Mouse (Mus musculus): ENCODE measurements around the gene Llgl2. TPM values are rescaled to one million over a fixed set of nuclear protein-coding genes. Genes with fewer than 3 reads are reported as not detected.

Llgl2 gene
- polyA plus RNA-seq, 1 experiment from 2014 or later = 22.4 TPM

DNA sequence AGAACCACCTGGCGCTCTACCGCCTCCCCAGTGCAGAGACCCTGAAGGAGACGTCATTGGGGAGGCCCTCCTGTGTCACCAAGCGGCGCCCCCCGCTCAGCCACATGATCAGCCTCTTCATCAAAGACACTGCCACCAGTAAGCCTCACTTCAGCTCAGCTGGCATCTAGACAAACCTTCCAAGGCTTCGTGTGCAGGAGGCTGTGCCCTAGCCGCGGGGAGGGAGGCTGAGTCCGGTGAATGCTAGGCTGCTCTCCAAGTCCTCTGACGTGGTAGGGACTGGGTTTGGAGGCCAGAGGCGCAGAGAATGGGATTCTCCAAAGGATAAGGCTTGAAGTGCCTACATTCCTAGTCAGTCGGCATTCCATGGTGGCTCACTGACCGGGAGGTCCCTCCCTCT lies 31.5 kb upstream of the Llgl2 start:
- H3K9me3 ChIP-seq = no peaks in the 10 kb centered on the region
- ATAC-seq (ENCODE audit: insufficient number of reproducible peaks, low FRiP score, low TSS enrichment, low read depth) = no peak
- no peaks in the 10 kb centered on the region for H3K27me3 ChIP-seq
- H3K36me3 ChIP-seq = peaks cover 91% of the 10 kb centered on the region
- H3K4me3 ChIP-seq = no peak overlapping the region
- whole genome bisulfite sequencing = 88% methylated on average over 14 of the region's 14 CpGs
- no peak overlapping the region for H3K9ac ChIP-seq
- H3K4me1 ChIP-seq = 0 out of 2 replicates have a peak, but pooled peaks cover 2% of the 10 kb centered on the region
- no peak overlapping the region for H3K4me2 ChIP-seq
- H3K27ac ChIP-seq = no peak overlapping the region

DNA sequence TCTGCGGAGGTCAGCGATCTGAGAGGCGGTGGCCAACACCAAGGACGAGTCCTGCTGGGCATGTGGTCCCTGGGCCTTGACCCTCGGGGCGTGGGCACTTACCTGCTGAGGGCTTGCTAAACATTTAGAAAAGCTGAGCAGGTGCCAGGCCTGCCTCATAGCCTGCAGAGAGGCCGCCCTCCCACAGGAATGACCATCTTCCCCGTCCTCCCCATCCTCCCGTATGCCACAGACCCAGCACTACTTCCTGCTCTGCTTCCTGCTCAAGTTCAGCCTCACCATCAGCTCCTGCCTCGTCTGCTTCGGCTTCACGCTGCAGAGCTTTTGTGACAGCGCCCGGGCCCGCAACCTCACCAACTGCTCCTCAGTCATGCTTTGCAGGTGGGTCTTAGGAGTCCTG lies 27.0 kb upstream of the Llgl2 start:
- Histone ChIP-seq H3K4me3 (no peak overlapping the region), H3K9me3 (no peaks in the 10 kb centered on the region), H3K4me1 (0 out of 2 replicates have a peak, but pooled peaks cover 2% of the 10 kb centered on the region), H3K9ac (no peak overlapping the region), H3K36me3 (peaks cover 100% of the 10 kb centered on the region), H3K27ac (no peak overlapping the region), H3K4me2 (no peak overlapping the region), H3K27me3 (no peaks in the 10 kb centered on the region)
- ATAC-seq (ENCODE audit: insufficient number of reproducible peaks, low FRiP score, low TSS enrichment, low read depth) = no peak
- 82% methylated on average over 15 of the region's 15 CpGs for WGBS

DNA sequence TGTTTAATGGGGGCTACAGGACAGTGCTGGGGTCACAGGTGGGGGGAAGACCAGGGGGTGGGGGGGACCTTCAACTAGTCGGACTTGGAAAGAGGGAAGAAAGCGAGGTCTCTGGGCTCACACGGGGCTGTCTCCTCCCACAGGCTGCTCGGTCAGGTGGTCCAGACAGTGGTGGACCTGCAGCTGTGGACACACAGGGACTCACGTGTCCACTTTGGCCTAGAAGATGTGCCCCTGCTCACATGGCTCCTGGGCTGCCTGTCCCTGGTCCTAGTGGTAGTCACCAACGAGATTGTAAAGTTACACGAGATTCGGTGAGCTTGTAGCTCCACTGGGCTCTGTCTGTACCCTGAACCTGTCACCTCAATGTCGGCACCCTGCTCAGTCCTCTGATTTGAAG lies 26.2 kb upstream of the Llgl2 start:
- no peak for ATAC-seq (ENCODE audit: insufficient number of reproducible peaks, low FRiP score, low TSS enrichment, low read depth)
- WGBS = 81% methylated on average over 9 of the region's 9 CpGs
- Histone ChIP-seq H3K9me3 (no peaks in the 10 kb centered on the region), H3K27ac (no peak overlapping the region), H3K4me2 (no peak overlapping the region), H3K4me1 (0 out of 2 replicates have a peak, but pooled peaks cover 2% of the 10 kb centered on the region), H3K36me3 (peaks cover 100% of the 10 kb centered on the region), H3K9ac (no peak overlapping the region), H3K4me3 (no peak overlapping the region), H3K27me3 (no peaks in the 10 kb centered on the region)

DNA sequence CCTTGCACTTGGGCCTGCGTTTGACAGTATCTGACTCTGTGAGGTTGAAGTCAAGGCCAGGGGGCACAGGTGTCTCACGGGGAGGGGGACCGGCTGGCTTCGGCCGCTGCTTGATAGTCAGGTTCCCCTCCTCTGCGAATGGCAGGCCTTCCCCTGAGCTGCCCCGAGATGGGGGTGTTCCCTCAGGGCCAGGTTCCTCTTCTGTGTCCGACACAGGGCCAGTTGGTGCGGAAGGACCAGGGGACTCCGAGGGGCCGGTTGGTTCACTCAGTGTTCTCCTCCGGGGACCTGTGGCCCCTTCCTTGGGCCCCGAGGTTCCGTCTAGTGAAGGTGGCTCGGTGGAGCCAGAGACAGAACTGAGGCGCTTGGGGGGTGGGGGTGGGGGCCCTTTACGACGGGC lies 22.9 kb upstream of the Llgl2 start:
- no peak for ATAC-seq (ENCODE audit: insufficient number of reproducible peaks, low FRiP score, low TSS enrichment, low read depth)
- Histone ChIP-seq H3K9me3 (no peaks in the 10 kb centered on the region), H3K36me3 (peaks cover 97% of the 10 kb centered on the region), H3K9ac (no peak overlapping the region), H3K4me2 (no peak overlapping the region), H3K4me1 (0 out of 2 replicates have a peak, but pooled peaks cover 2% of the 10 kb centered on the region), H3K27me3 (no peaks in the 10 kb centered on the region), H3K27ac (no peak overlapping the region), H3K4me3 (no peak overlapping the region)
- 92% methylated on average over 18 of the region's 18 CpGs for WGBS

DNA sequence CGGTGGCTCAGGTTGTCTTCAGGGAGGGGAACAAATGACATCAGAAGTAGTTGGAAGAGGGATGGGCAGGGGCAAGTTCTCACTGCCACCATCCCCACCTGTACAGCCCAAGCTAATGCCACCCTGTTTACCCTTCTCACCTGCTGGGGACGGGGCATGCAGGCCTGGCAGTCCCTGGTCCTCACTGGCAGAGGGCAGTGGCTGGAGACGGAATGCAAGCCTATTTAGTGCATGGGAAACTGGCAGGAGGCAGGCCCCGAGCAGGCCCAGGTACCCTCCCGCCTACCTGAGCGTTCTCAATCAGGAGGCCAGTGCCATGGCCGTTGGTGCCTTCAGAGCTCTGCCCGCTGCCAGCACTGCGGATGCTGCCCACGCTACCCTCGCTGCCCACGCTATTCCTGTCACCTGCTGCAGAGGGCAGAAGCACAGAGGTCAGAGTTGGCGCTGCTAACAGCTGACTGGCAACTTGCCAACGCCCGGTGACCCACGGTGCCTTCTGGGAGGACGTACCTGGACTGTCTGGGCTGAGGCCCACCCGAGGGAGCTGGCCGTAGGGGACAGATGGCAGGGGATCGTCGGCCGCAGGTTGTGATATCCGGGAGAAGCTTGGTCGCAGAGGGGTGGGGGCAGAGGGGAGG lies 20.7 kb upstream of the Llgl2 start:
- no peaks in the 10 kb centered on the region for H3K27me3 ChIP-seq
- no peak; the same call in 1 of the 2 replicates for ATAC-seq (ENCODE audit: insufficient number of reproducible peaks, low FRiP score, low TSS enrichment, low read depth)
- no peaks in the 10 kb centered on the region for H3K9me3 ChIP-seq
- peaks cover 21% of the 10 kb centered on the region for H3K4me1 ChIP-seq
- no peak overlapping the region for H3K4me3 ChIP-seq
- H3K9ac ChIP-seq = no peak overlapping the region
- WGBS = 88% methylated on average over 24 of the region's 24 CpGs
- H3K36me3 ChIP-seq = peaks cover 93% of the 10 kb centered on the region
- H3K27ac ChIP-seq = no peak overlapping the region
- H3K4me2 ChIP-seq = no peak overlapping the region

DNA sequence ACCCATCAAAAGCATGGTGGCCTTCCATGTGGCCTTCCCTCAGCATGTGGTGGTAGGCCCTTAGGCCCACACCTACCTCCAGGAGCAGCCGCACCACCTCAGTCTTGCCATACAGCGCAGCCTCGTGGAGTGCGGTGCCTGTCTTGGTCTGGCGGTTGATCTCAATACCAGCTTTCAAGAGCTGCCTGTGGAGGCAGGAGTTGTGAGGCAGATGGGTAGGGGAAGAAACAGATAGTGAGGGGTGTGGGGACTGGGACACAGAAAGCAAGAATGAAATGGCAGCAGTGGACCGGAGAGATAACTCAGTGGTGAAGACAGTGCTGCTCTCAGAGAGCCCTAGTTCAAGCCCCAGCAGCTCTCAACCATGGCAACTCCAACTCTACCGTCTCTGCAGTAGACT lies 18.8 kb upstream of the Llgl2 start:
- no peaks in the 10 kb centered on the region for H3K27me3 ChIP-seq
- H3K4me3 ChIP-seq = no peak overlapping the region
- no peak overlapping the region for H3K27ac ChIP-seq
- 95% methylated on average over 7 of the region's 7 CpGs for WGBS
- no peak overlapping the region for H3K9ac ChIP-seq
- peaks cover 40% of the 10 kb centered on the region for H3K4me1 ChIP-seq
- peaks cover 75% of the 10 kb centered on the region for H3K36me3 ChIP-seq
- no peaks in the 10 kb centered on the region for H3K9me3 ChIP-seq
- ATAC-seq (ENCODE audit: insufficient number of reproducible peaks, low FRiP score, low TSS enrichment, low read depth) = no peak
- H3K4me2 ChIP-seq = no peak overlapping the region

DNA sequence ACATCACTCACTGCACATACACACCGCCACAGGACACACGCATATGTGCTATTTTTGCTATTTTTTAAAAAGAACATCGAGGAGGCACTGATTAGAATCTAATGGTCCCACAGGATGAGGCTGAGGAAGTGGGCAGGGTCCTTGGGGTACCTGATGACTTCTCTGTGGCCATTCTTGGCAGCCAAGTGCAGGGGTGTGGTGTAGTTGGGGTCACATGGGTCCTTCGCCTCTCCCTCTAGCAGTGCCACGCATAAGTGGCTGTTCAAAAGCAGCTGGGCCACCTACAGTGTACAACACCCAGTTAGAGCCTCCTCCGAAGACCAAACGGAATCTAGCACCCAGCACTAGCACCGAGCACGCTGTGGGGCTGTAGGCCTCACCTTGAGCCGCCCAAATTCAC lies 17.7 kb upstream of the Llgl2 start:
- no peak overlapping the region for H3K4me3 ChIP-seq
- no peak for ATAC-seq (ENCODE audit: insufficient number of reproducible peaks, low FRiP score, low TSS enrichment, low read depth)

DNA sequence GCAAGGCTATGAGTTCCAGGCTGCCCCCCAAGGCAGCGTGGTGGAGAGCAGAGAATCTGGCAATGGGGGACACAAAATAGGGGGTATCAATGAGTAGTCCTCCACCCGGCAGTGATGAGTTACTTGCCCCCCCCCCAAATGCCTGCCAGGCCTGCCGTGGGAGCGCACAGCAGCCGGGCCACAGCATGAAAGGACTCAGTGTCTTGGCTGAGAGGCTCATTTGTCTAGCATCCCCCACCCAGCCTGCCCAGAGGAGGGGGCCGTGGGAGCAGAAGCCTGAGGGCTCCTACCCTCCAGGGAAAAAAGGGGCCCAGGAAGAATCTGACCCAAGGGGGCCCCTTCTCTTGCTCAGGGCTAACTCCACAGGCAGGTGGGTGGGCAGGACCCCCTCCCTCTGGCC lies 16.5 kb upstream of the Llgl2 start:
- H3K4me1 ChIP-seq = peaks cover 63% of the 10 kb centered on the region
- peak overlapping the region; percentile 40; the same call in 1 of the 2 replicates for H3K27ac ChIP-seq
- H3K9me3 ChIP-seq = no peaks in the 10 kb centered on the region
- H3K27me3 ChIP-seq = no peaks in the 10 kb centered on the region
- ATAC-seq (ENCODE audit: insufficient number of reproducible peaks, low FRiP score, low TSS enrichment, low read depth) = no peak
- peaks cover 66% of the 10 kb centered on the region for H3K36me3 ChIP-seq
- H3K9ac ChIP-seq = no peak overlapping the region
- 77% methylated on average over 6 of the region's 6 CpGs for WGBS
- H3K4me2 ChIP-seq = no peak overlapping the region
- H3K4me3 ChIP-seq = no peak overlapping the region

More for the DNA sequence above, 17.7 kb upstream of the Llgl2 start:
- H3K27me3 ChIP-seq = no peaks in the 10 kb centered on the region
- no peak overlapping the region for H3K4me2 ChIP-seq
- H3K27ac ChIP-seq = no peak overlapping the region
- peaks cover 51% of the 10 kb centered on the region for H3K4me1 ChIP-seq
- H3K9me3 ChIP-seq = no peaks in the 10 kb centered on the region
- peaks cover 74% of the 10 kb centered on the region for H3K36me3 ChIP-seq
- H3K9ac ChIP-seq = no peak overlapping the region
- 84% methylated on average over 10 of the region's 10 CpGs for WGBS

GRCm38 (mm10) chr11:115807971-115808370 lies 15.9 kb upstream of the Llgl2 start:
- no peak overlapping the region for H3K9ac ChIP-seq
- no peaks in the 10 kb centered on the region for H3K9me3 ChIP-seq
- peaks cover 59% of the 10 kb centered on the region for H3K36me3 ChIP-seq
- 66% methylated on average over 11 of the region's 11 CpGs for WGBS
- peaks cover 69% of the 10 kb centered on the region for H3K4me1 ChIP-seq
- peak overlapping the region; percentile 88 for H3K27ac ChIP-seq
- H3K4me2 ChIP-seq = peak overlapping the region; percentile 32; the same call in 1 of the 2 replicates
- ATAC-seq (ENCODE audit: insufficient number of reproducible peaks, low FRiP score, low TSS enrichment, low read depth) = no peak
- H3K4me3 ChIP-seq = no peak overlapping the region
- no peaks in the 10 kb centered on the region for H3K27me3 ChIP-seq

DNA sequence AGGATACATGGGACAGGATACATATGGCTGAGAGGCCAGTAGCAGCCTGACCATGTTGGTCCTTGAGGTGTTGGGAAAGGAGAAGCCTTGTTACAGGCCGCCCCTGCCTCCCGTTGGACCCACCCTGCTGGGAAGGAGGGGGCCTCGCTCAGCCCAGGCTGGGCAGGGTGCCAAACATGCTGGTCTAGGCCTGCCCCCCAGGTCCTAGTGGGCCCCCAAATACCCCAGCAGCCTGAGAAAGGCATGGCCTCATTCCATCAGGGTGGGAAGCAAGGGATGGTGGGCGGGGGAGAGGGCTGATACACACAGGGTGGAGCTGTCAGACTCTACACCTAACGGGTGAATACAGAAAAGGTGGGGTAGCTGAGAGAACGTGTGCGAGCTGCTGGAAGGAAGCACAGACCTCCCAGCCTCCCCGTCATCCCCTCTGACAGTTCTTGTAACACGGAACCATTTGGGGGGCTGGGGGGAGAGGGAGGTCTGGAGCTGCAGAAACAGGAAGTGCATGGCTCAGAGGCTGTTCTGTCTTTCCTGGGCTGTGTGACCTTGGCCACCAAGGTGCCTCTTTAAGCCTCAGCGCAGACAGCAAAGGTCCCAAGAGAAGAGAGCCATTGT lies 15.0 kb upstream of the Llgl2 start:
- H3K27ac ChIP-seq = peak overlapping the region; percentile 88
- 18% methylated on average over 10 of the region's 10 CpGs for WGBS

GRCm38 (mm10) chr11:115809311-115809781 lies 14.5 kb upstream of the Llgl2 start:
- Histone ChIP-seq H3K4me3 (peak overlapping the region; percentile 24), H3K36me3 (peaks cover 46% of the 10 kb centered on the region), H3K27me3 (no peaks in the 10 kb centered on the region), H3K4me2 (peak overlapping the region; percentile 91), H3K27ac (peak overlapping the region; percentile 88), H3K9me3 (no peaks in the 10 kb centered on the region), H3K4me1 (peaks cover 77% of the 10 kb centered on the region), H3K9ac (no peak overlapping the region; the same call in 1 of the 2 replicates)
- ATAC-seq (ENCODE audit: insufficient number of reproducible peaks, low FRiP score, low TSS enrichment, low read depth) = no peak
- WGBS = 60% methylated on average over 8 of the region's 8 CpGs

More for the DNA sequence above, 15.0 kb upstream of the Llgl2 start:
- H3K4me1 ChIP-seq = peaks cover 71% of the 10 kb centered on the region
- no peak for ATAC-seq (ENCODE audit: insufficient number of reproducible peaks, low FRiP score, low TSS enrichment, low read depth)
- no peaks in the 10 kb centered on the region for H3K27me3 ChIP-seq
- H3K9ac ChIP-seq = no peak overlapping the region; the same call in 1 of the 2 replicates
- H3K4me2 ChIP-seq = peak overlapping the region; percentile 32
- H3K4me3 ChIP-seq = peak overlapping the region; percentile 14
- no peaks in the 10 kb centered on the region for H3K9me3 ChIP-seq
- H3K36me3 ChIP-seq = peaks cover 51% of the 10 kb centered on the region

- H3K36me3 ChIP-seq = peaks cover 36% of the 10 kb centered on the region
- H3K4me2 ChIP-seq = peak overlapping the region; percentile 91
- peak overlapping the region; percentile 88 for H3K27ac ChIP-seq
- peaks cover 83% of the 10 kb centered on the region for H3K4me1 ChIP-seq
- no peak for ATAC-seq (ENCODE audit: insufficient number of reproducible peaks, low FRiP score, low TSS enrichment, low read depth)
- H3K27me3 ChIP-seq = no peaks in the 10 kb centered on the region
- H3K9me3 ChIP-seq = no peaks in the 10 kb centered on the region
- peak overlapping the region; percentile 24 for H3K4me3 ChIP-seq
- no peak overlapping the region for H3K9ac ChIP-seq
- 52% methylated on average over 14 of the region's 14 CpGs for WGBS
These were observed 13.5 kb upstream of the Llgl2 start for GRCm38 (mm10) chr11:115810377-115810776.

Data from limb, embryonic 15.5 days (tissue).